Mouse (Mus musculus): ENCODE measurements around the gene Osbpl10. TPM values are rescaled to one million over a fixed set of nuclear protein-coding genes. Genes with fewer than 3 reads are reported as not detected.
A peak's percentile ranks its signal among the peaks of the same experiment; 100 is the strongest.

Osbpl10 gene
- polyA plus RNA-seq, 1 experiment = not detected

GRCm38 (mm10) chr9:115169591-115169990, 191.2 kb downstream of the Osbpl10 start:
- Histone ChIP-seq H3K4me1 (ENCODE audit: control insufficient read depth, insufficient read depth, low read length) (peaks cover 4% of the 10 kb centered on the region; the same call in 1 of the 2 replicates), H3K27ac (ENCODE audit: control insufficient read depth, insufficient read depth, low read depth, low read length, poor library complexity) (no peak overlapping the region), H3K4me3 (replicated peaks; ENCODE audit: control insufficient read depth, low read depth, low read length) (no peak overlapping the region)
- no peak for TF ChIP-seq POLR2A (IDR thresholded peaks at IDR 0.05; ENCODE audit: borderline replicate concordance, control insufficient read depth, low read depth, low read length)
- TF ChIP-seq CTCF (IDR thresholded peaks at IDR 0.05; ENCODE audit: control insufficient read depth, insufficient read depth, low read length) = no peak
- WGBS = 82% methylated on average over 13 of the region's 13 CpGs

- no peak for TF ChIP-seq CTCF (IDR thresholded peaks at IDR 0.05; ENCODE audit: control insufficient read depth, insufficient read depth, low read length)
- TF ChIP-seq POLR2A (IDR thresholded peaks at IDR 0.05; ENCODE audit: borderline replicate concordance, control insufficient read depth, low read depth, low read length) = no peak
- Histone ChIP-seq H3K4me3 (replicated peaks; ENCODE audit: control insufficient read depth, low read depth, low read length) (no peak overlapping the region), H3K4me1 (ENCODE audit: control insufficient read depth, insufficient read depth, low read length) (no peaks in the 10 kb centered on the region), H3K27ac (ENCODE audit: control insufficient read depth, insufficient read depth, low read depth, low read length, poor library complexity) (no peak overlapping the region)
- 89% methylated on average over 6 of the region's 6 CpGs for WGBS
Measured at GRCm38 (mm10) chr9:115172096-115172495, 193.7 kb downstream of the Osbpl10 start.

DNA sequence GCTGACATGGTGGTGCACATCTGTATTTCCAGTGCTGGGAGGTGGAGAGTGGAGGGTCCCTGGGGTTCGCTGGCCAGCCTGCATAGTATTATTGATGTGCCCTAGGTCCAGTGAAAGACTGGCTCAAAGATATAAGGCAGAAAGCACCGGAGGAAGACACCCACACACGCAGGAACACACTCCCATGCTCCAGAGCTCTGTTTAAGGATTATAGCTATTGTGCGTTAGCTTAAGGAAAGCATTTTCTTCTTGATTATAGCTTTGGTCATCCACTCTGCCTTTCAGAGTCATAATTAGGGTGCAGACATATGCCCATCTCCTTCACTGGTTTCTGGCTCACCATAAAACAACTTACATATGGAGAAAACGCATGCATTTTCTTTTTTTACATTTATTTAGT, 200.8 kb downstream of the Osbpl10 start:
- Histone ChIP-seq H3K4me1 (ENCODE audit: control insufficient read depth, insufficient read depth, low read length) (no peaks in the 10 kb centered on the region), H3K27ac (ENCODE audit: control insufficient read depth, insufficient read depth, low read depth, low read length, poor library complexity) (no peak overlapping the region), H3K4me3 (replicated peaks; ENCODE audit: control insufficient read depth, low read depth, low read length) (no peak overlapping the region)
- TF ChIP-seq CTCF (IDR thresholded peaks at IDR 0.05; ENCODE audit: control insufficient read depth, insufficient read depth, low read length) (no peak), POLR2A (IDR thresholded peaks at IDR 0.05; ENCODE audit: borderline replicate concordance, control insufficient read depth, low read depth, low read length) (no peak)
- 86% methylated on average over 5 of the region's 5 CpGs for WGBS

- 47% methylated on average over 8 of the region's 8 CpGs for WGBS
- no peak overlapping the region for H3K27ac ChIP-seq (ENCODE audit: control insufficient read depth, insufficient read depth, low read depth, low read length, poor library complexity)
- no peak for TF ChIP-seq CTCF (IDR thresholded peaks at IDR 0.05; ENCODE audit: control insufficient read depth, insufficient read depth, low read length)
- TF ChIP-seq POLR2A (IDR thresholded peaks at IDR 0.05; ENCODE audit: borderline replicate concordance, control insufficient read depth, low read depth, low read length) = no peak
- H3K4me1 ChIP-seq (ENCODE audit: control insufficient read depth, insufficient read depth, low read length) = no peaks in the 10 kb centered on the region
- H3K4me3 ChIP-seq (replicated peaks; ENCODE audit: control insufficient read depth, low read depth, low read length) = no peak overlapping the region
Measured at GRCm38 (mm10) chr9:115179935-115180334, 201.6 kb downstream of the Osbpl10 start.

DNA sequence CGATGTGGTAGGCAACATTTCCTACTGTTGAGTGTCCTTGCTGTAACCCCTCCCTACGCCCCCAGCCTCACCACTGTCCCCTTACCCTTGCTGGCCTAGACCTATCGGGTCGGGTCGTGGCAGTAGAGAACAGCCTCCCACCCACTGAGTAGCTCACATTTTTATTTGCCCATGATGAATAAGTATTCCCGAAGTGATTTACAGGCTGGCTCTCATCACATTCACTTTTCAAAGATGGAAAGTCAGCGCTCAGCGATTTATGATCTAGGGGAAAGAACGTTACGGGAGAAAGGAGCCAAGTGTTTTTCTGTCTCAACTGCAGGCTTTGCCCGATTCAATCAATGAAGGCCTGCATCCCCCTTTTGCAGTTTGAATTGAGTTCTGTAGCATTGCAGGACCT, 208.0 kb downstream of the Osbpl10 start:
- Histone ChIP-seq H3K27ac (ENCODE audit: control insufficient read depth, insufficient read depth, low read depth, low read length, poor library complexity) (no peak overlapping the region), H3K4me1 (ENCODE audit: control insufficient read depth, insufficient read depth, low read length) (no peaks in the 10 kb centered on the region), H3K4me3 (replicated peaks; ENCODE audit: control insufficient read depth, low read depth, low read length) (no peak overlapping the region)
- 84% methylated on average over 11 of the region's 11 CpGs for WGBS
- TF ChIP-seq POLR2A (IDR thresholded peaks at IDR 0.05; ENCODE audit: borderline replicate concordance, control insufficient read depth, low read depth, low read length) (no peak), CTCF (IDR thresholded peaks at IDR 0.05; ENCODE audit: control insufficient read depth, insufficient read depth, low read length) (no peak)

GRCm38 (mm10) chr9:115190376-115190942, 212.1 kb downstream of the Osbpl10 start:
- 58% methylated on average over 9 of the region's 9 CpGs for WGBS
- Histone ChIP-seq H3K27ac (ENCODE audit: control insufficient read depth, insufficient read depth, low read depth, low read length, poor library complexity) (no peak overlapping the region), H3K4me1 (ENCODE audit: control insufficient read depth, insufficient read depth, low read length) (no peaks in the 10 kb centered on the region), H3K4me3 (replicated peaks; ENCODE audit: control insufficient read depth, low read depth, low read length) (no peak overlapping the region)
- TF ChIP-seq POLR2A (IDR thresholded peaks at IDR 0.05; ENCODE audit: borderline replicate concordance, control insufficient read depth, low read depth, low read length) (no peak), CTCF (IDR thresholded peaks at IDR 0.05; ENCODE audit: control insufficient read depth, insufficient read depth, low read length) (no peak)

DNA sequence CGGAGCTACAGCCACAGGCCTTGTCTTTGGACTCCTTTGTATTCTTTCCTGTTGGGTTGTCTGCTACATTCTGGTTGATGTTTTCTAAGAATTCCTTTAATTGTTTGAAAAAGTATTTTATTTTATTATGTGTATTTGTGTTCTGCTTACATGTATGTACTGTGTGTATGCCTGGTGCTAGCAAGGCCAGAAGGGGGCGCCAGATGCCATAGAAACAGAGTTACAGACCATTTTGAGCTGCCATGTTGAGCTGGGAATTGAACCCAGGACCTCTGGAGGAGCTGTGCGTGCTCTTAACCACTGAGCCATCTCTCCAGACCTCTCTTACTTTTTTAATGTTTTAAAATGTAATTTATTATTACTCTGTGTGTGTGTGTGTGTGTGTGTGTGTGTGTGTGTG, 214.5 kb downstream of the Osbpl10 start:
- H3K27ac ChIP-seq (ENCODE audit: control insufficient read depth, insufficient read depth, low read depth, low read length, poor library complexity) = no peak overlapping the region
- TF ChIP-seq POLR2A (IDR thresholded peaks at IDR 0.05; ENCODE audit: borderline replicate concordance, control insufficient read depth, low read depth, low read length) = no peak
- peak; percentile 29; the same call in 1 of the 2 replicates for TF ChIP-seq CTCF (IDR thresholded peaks at IDR 0.05; ENCODE audit: control insufficient read depth, insufficient read depth, low read length)
- no peak overlapping the region for H3K4me3 ChIP-seq (replicated peaks; ENCODE audit: control insufficient read depth, low read depth, low read length)
- 77% methylated on average over 3 of the region's 3 CpGs for WGBS
- no peaks in the 10 kb centered on the region for H3K4me1 ChIP-seq (ENCODE audit: control insufficient read depth, insufficient read depth, low read length)

GRCm38 (mm10) chr9:115197082-115197481, 218.7 kb downstream of the Osbpl10 start:
- Histone ChIP-seq H3K4me3 (replicated peaks; ENCODE audit: control insufficient read depth, low read depth, low read length) (no peak overlapping the region), H3K4me1 (ENCODE audit: control insufficient read depth, insufficient read depth, low read length) (peaks cover 1% of the 10 kb centered on the region; the same call in 1 of the 2 replicates), H3K27ac (ENCODE audit: control insufficient read depth, insufficient read depth, low read depth, low read length, poor library complexity) (no peak overlapping the region)
- no peak for TF ChIP-seq CTCF (IDR thresholded peaks at IDR 0.05; ENCODE audit: control insufficient read depth, insufficient read depth, low read length)
- no peak for TF ChIP-seq POLR2A (IDR thresholded peaks at IDR 0.05; ENCODE audit: borderline replicate concordance, control insufficient read depth, low read depth, low read length)
- 91% methylated on average over 7 of the region's 7 CpGs for WGBS

All from bone marrow, adult 2 months (tissue).